ENCODE assay signal across 26 mouse cellular contexts in genomic region chr9:99122749-99123148, GRCm38 (mm10). TPM values are rescaled to one million over a fixed set of nuclear protein-coding genes. Genes with fewer than 3 reads are reported as not detected.
DNase-seq lines count a peak whose midpoint lies in the region; ATAC-seq lines count a peak whose summit lies in the region.
"Had no signal": no experiment of that assay in that cellular context is flagged by ENCODE, and none has a peak within 500 bp of the region (broad histone marks: within the 10 kb centered on the region; RNA-seq: fewer than 3 reads in every experiment).

No protein-coding gene starts in this region.

- H3K4me3 ChIP-seq in liver, embryonic 11.5 days (ENCODE audit: low read depth, low read length) = no peak overlapping the region
- H3K4me3 ChIP-seq in liver, embryonic 13.5 days (replicated peaks) = no peak overlapping the region
- peak overlapping the region; percentile 70 for H3K4me3 ChIP-seq in megakaryocyte, embryonic 14.5 days (replicated peaks)
- no peak overlapping the region for H3K4me3 ChIP-seq in hindbrain, embryonic 11.5 days (ENCODE audit: low read depth, low read length)
- H3K4me3 ChIP-seq: embryonic facial prominence, embryonic 10.5 days; forebrain, embryonic 15.5 days; heart, embryonic 13.5 days; hindbrain, embryonic 12.5 days; neural tube, embryonic 13.5 days had no signal

- peak overlapping the region; percentile 20; the same call in 1 of the 2 replicates for H3K4me2 ChIP-seq in liver, embryonic 11.5 days
- H3K4me2 ChIP-seq in liver, embryonic 13.5 days = no peak overlapping the region
- H3K4me2 ChIP-seq in hindbrain, embryonic 11.5 days (replicated peaks; ENCODE audit: low read depth, low read length) = no peak overlapping the region
- H3K4me2 ChIP-seq: forebrain, embryonic 15.5 days; heart, embryonic 13.5 days; hindbrain, embryonic 12.5 days; neural tube, embryonic 13.5 days had no signal

- H3K27ac ChIP-seq in liver, embryonic 11.5 days (ENCODE audit: low read depth, low read length) = no peak overlapping the region
- H3K27ac ChIP-seq in liver, embryonic 13.5 days = no peak overlapping the region
- H3K27ac ChIP-seq in hindbrain, embryonic 11.5 days (ENCODE audit: low read depth, low read length) = no peak overlapping the region
- H3K27ac ChIP-seq: embryonic facial prominence, embryonic 10.5 days; forebrain, embryonic 15.5 days; heart, embryonic 13.5 days; hindbrain, embryonic 12.5 days; kidney, postnatal 0 days; neural tube, embryonic 13.5 days had no signal

- no peaks in the 10 kb centered on the region for H3K27me3 ChIP-seq in liver, embryonic 11.5 days (replicated peaks; ENCODE audit: control insufficient read depth, insufficient read depth, low read length)
- no peaks in the 10 kb centered on the region for H3K27me3 ChIP-seq in liver, embryonic 13.5 days
- H3K27me3 ChIP-seq in megakaryocyte, embryonic 14.5 days (replicated peaks) = no peaks in the 10 kb centered on the region
- H3K27me3 ChIP-seq in hindbrain, embryonic 11.5 days (ENCODE audit: control insufficient read depth, insufficient read depth, low read length) = no peaks in the 10 kb centered on the region
- H3K27me3 ChIP-seq: forebrain, embryonic 15.5 days; heart, embryonic 13.5 days; hindbrain, embryonic 12.5 days; neural tube, embryonic 13.5 days had no signal

- H3K36me3 ChIP-seq in liver, embryonic 11.5 days (ENCODE audit: control insufficient read depth, insufficient read depth, low read length) = peaks cover 4% of the 10 kb centered on the region; the same call in 1 of the 2 replicates
- peaks cover 20% of the 10 kb centered on the region for H3K36me3 ChIP-seq in liver, embryonic 13.5 days
- H3K36me3 ChIP-seq in megakaryocyte, embryonic 14.5 days (replicated peaks; ENCODE audit: low read length) = peaks cover 87% of the 10 kb centered on the region
- no peaks in the 10 kb centered on the region for H3K36me3 ChIP-seq in hindbrain, embryonic 11.5 days (ENCODE audit: control insufficient read depth, insufficient read depth, low read length)
- H3K36me3 ChIP-seq: forebrain, embryonic 15.5 days; heart, embryonic 13.5 days; hindbrain, embryonic 12.5 days had no signal

- WGBS in liver, embryonic 11.5 days = 22% methylated on average over 4 of the region's 4 CpGs
- WGBS in liver, embryonic 13.5 days (ENCODE audit: insufficient replicate concordance) = 6% methylated on average over 4 of the region's 4 CpGs
- 83% methylated on average over 4 of the region's 4 CpGs for WGBS in hindbrain, embryonic 11.5 days

- peaks cover 5% of the 10 kb centered on the region; the same call in 1 of the 2 replicates for H3K4me1 ChIP-seq in liver, embryonic 11.5 days (replicated peaks; ENCODE audit: control insufficient read depth, insufficient read depth, low read length)
- H3K4me1 ChIP-seq in liver, embryonic 13.5 days (replicated peaks) = peaks cover 28% of the 10 kb centered on the region
- H3K4me1 ChIP-seq in megakaryocyte, embryonic 14.5 days = peaks cover 94% of the 10 kb centered on the region
- no peaks in the 10 kb centered on the region for H3K4me1 ChIP-seq in hindbrain, embryonic 11.5 days (replicated peaks; ENCODE audit: control insufficient read depth, insufficient read depth, low read length)
- H3K4me1 ChIP-seq: forebrain, embryonic 15.5 days; heart, embryonic 13.5 days; hindbrain, embryonic 12.5 days; neural tube, embryonic 13.5 days had no signal

- no peak overlapping the region for H3K9ac ChIP-seq in liver, embryonic 11.5 days (ENCODE audit: low read depth, low read length)
- H3K9ac ChIP-seq in liver, embryonic 13.5 days = no peak overlapping the region
- H3K9ac ChIP-seq in hindbrain, embryonic 11.5 days (ENCODE audit: low read depth, low read length) = no peak overlapping the region
- H3K9ac ChIP-seq: forebrain, embryonic 15.5 days; heart, embryonic 13.5 days; hindbrain, embryonic 12.5 days; neural tube, embryonic 13.5 days had no signal

- ATAC-seq in liver, embryonic 11.5 days (replicated peaks; ENCODE audit: low FRiP score) = peak; percentile 80
- ATAC-seq in liver, embryonic 13.5 days (ENCODE audit: low read depth) = peak; percentile 76
- ATAC-seq in hindbrain, embryonic 11.5 days (ENCODE audit: low FRiP score) = no peak
- ATAC-seq: CD4-positive, CD25-positive, alpha-beta regulatory T cell, adult 4 months; forebrain, embryonic 15.5 days; inflammation-experienced regulatory T-cells, adult 6 months; lung, postnatal 0 days had no signal

- H3K9me3 ChIP-seq in liver, embryonic 11.5 days (ENCODE audit: control insufficient read depth, low read length) = no peaks in the 10 kb centered on the region
- H3K9me3 ChIP-seq in liver, embryonic 13.5 days (replicated peaks) = no peaks in the 10 kb centered on the region
- no peaks in the 10 kb centered on the region for H3K9me3 ChIP-seq in megakaryocyte, embryonic 14.5 days
- H3K9me3 ChIP-seq in hindbrain, embryonic 11.5 days (ENCODE audit: control insufficient read depth, low read length) = no peaks in the 10 kb centered on the region
- H3K9me3 ChIP-seq: embryonic facial prominence, embryonic 10.5 days; forebrain, embryonic 15.5 days; heart, embryonic 13.5 days; hindbrain, embryonic 12.5 days; neural tube, embryonic 13.5 days had no signal

- DNase-seq in liver, embryonic 11.5 days (ENCODE audit: low spot score) = no peak
- DNase-seq in liver = no peak
- DNase-seq in liver, embryonic 13.5 days = peak; percentile 9
- no peak for DNase-seq in cerebellum, postnatal 10 days
- DNase-seq in right cerebral cortex, postnatal 25 days = no peak
- no peak for DNase-seq in hindbrain, embryonic 11.5 days (ENCODE audit: low spot score)
- DNase-seq: adrenal gland, postnatal 10 days; cerebellum, adult 2 months; gastrocnemius, postnatal 14 days; heart, adult 18-20 months; heart, postnatal 14 days; kidney, adult 18-20 months; left cerebral cortex, postnatal 4 days; midbrain, embryonic 14.5 days; retina, postnatal 1 day; thymus, postnatal 36 days had no signal

RNA-seq across cellular contexts. Expression of gene Pik3cb, which starts 17.7 kb away (rescaled TPM):
- polyA plus RNA-seq in liver, embryonic 11.5 days (2014; fragmentation: Nextera tagmentation; extraction: Ambion mirVana) = 2.9 and 3.5 TPM in 2 replicates
- 2.5 and 2.6 TPM in 2 replicates for polyA plus RNA-seq in liver, embryonic 13.5 days (2015; fragmentation: Nextera tagmentation; extraction: Ambion mirVana)
- polyA plus RNA-seq in megakaryocyte, embryonic 14.5 days (2012; ENCODE audit: insufficient read depth, low replicate concordance) = 0.82 and 1.8 TPM in 2 replicates
- polyA plus RNA-seq in hindbrain, embryonic 11.5 days (2014; fragmentation: Nextera tagmentation; extraction: Ambion mirVana) = 1.5 and 2.2 TPM in 2 replicates
